Mouse (Mus musculus): Measurements from ENCODE around the gene Tmem39a. TPM values are rescaled to one million over a fixed set of nuclear protein-coding genes. Genes with fewer than 3 reads are reported as not detected.

Gene Tmem39a
- total and polyA plus RNA-seq, 3 experiments, result 38.1 to 352 (median 116) TPM

DNA sequence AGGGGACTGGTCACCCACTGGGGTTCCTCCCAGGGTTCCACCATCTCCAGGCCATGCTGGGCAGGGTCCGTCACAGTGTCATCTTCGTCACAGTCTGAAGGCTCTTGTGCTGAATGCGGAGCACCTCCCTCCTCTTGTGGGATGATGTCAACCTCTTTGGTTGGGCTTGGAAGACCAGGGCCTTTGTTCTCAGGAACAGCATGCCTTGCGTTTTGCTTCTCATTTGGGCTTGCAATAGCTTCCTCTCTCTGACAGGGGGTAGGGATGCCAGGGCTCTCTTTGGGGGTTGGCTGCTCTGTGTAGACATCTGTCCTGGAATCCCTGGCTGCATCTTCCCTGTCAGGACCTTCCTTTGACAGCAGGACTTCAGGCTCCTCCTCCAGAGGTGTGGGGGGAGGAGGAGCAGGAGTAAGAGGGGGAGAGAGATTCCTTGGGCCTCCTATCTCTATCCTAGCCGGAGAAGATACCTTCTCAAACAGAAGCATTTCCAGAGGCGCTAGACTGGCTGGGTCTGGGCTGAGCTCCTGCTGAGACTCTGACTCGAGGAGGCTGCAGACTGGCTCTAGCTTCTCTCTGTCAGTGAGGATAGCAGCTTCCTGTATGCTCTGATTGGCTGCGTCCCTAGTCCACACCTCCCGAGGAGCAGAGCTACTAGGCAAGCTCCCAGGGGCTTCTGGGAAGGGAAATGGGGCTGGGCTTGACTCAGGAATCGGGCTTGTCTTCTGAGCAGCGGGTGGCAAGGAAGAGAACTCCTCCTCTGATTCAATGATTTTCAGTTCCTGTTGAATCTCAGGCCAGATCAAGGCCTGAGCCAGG is 44.7 kb downstream of the Tmem39a start:
- Histone ChIP-seq H3K36me3 (ENCODE audit: control insufficient read depth in 1 of 2, insufficient read depth in 2 of 2, low read length in 2 of 2) (peaks cover 0 to 3% of the 10 kb centered on the region in 2 experiments; a peak in 1 of 4 replicates), H3K4me1 (ENCODE audit: control insufficient read depth in 1 of 2, insufficient read depth in 2 of 2, low read length in 2 of 2) (peaks cover 0 to 6% of the 10 kb centered on the region in 2 experiments; a peak in 1 of 4 replicates), H3K4me3 (ENCODE audit: control insufficient read depth in 1 of 2, insufficient read depth in 1 of 2, low read depth in 2 of 2, low read length in 2 of 2) (peak overlapping the region; percentile 51 to 67), H3K79me2 (ENCODE audit: control insufficient read depth, insufficient read depth, low read length, poor library complexity) (no peaks in the 10 kb centered on the region), H3K27ac (ENCODE audit: control insufficient read depth, low read depth, low read length) (no peak overlapping the region), H3K9me3 (replicated peaks; ENCODE audit: insufficient read depth, low read length) (no peaks in the 10 kb centered on the region), H3K9ac (ENCODE audit: control insufficient read depth, low read depth, low read length, poor library complexity, severe bottlenecking) (peak overlapping the region; percentile 50; the same call in 1 of the 2 replicates), H3K27me3 (ENCODE audit: control insufficient read depth in 1 of 2, insufficient read depth in 2 of 2, low read length in 2 of 2) (no peaks in the 10 kb centered on the region; a peak in 1 of 4 replicates)
- DNase-seq (ENCODE audit: low read depth, low spot score), result peak; percentile 79
- TF ChIP-seq TBP (IDR thresholded peaks at IDR 0.05; ENCODE audit: low read depth, low read length) (peak; percentile 49; the same call in 1 of the 2 replicates), HCFC1 (IDR thresholded peaks at IDR 0.05; ENCODE audit: low read depth, low read length) (0 out of 2 replicates have a peak, but pooled peaks have one; percentile 44), RCOR1 (IDR thresholded peaks at IDR 0.05; ENCODE audit: low read depth, low read length) (no peak; the same call in 1 of the 2 replicates), TCF12 (IDR thresholded peaks at IDR 0.05; ENCODE audit: low read depth, low read length) (peak; percentile 21; the same call in 1 of the 2 replicates), CHD2 (IDR thresholded peaks at IDR 0.05; ENCODE audit: low read length) (no peak), ELF1 (IDR thresholded peaks at IDR 0.05; ENCODE audit: low read depth, low read length) (peak; percentile 33; the same call in 1 of the 2 replicates), KAT2A (conservative IDR thresholded peaks at IDR 0.05; ENCODE audit: low read depth, low read length) (no peak), MYC (IDR thresholded peaks at IDR 0.05; ENCODE audit: low read depth, low read length) (no peak), POLR2AphosphoS5 (IDR thresholded peaks at IDR 0.05; ENCODE audit: borderline replicate concordance, low read depth, low read length) (no peak), TAL1 (IDR thresholded peaks at IDR 0.05; ENCODE audit: low read length) (no peak), NELFE (IDR thresholded peaks at IDR 0.05; ENCODE audit: low read depth, low read length) (peak; percentile 47), POLR2A (IDR thresholded peaks at IDR 0.05; ENCODE audit: control insufficient read depth in 1 of 2, insufficient read depth in 1 of 2, low read depth in 1 of 2, low read length in 2 of 2, poor library complexity in 1 of 2) (peak in 1 of 2 experiments; percentile 76; a peak in 2 of 4 replicates), USF1 (IDR thresholded peaks at IDR 0.05; ENCODE audit: low read depth, low read length) (no peak), E2F4 (IDR thresholded peaks at IDR 0.05; ENCODE audit: borderline replicate concordance, low read depth, low read length) (no peak), BHLHE40 (IDR thresholded peaks at IDR 0.05; ENCODE audit: borderline replicate concordance, low read depth, low read length) (no peak), ETS1 (IDR thresholded peaks at IDR 0.05; ENCODE audit: low read depth, low read length) (no peak), GATA1 (IDR thresholded peaks at IDR 0.05; ENCODE audit: low read depth, low read length) (no peak)

- Histone ChIP-seq H3K4me3 (ENCODE audit: control insufficient read depth in 1 of 2, insufficient read depth in 1 of 2, low read depth in 2 of 2, low read length in 2 of 2) (no peak overlapping the region), H3K9me3 (replicated peaks; ENCODE audit: insufficient read depth, low read length) (no peaks in the 10 kb centered on the region), H3K4me1 (ENCODE audit: control insufficient read depth in 1 of 2, insufficient read depth in 2 of 2, low read length in 2 of 2) (peaks cover 0 to 6% of the 10 kb centered on the region in 2 experiments; a peak in 1 of 4 replicates), H3K36me3 (ENCODE audit: control insufficient read depth in 1 of 2, insufficient read depth in 2 of 2, low read length in 2 of 2) (peaks cover 0 to 3% of the 10 kb centered on the region in 2 experiments; a peak in 1 of 4 replicates), H3K27me3 (ENCODE audit: control insufficient read depth in 1 of 2, insufficient read depth in 2 of 2, low read length in 2 of 2) (no peaks in the 10 kb centered on the region), H3K79me2 (ENCODE audit: control insufficient read depth, insufficient read depth, low read length, poor library complexity) (no peaks in the 10 kb centered on the region), H3K9ac (ENCODE audit: control insufficient read depth, low read depth, low read length, poor library complexity, severe bottlenecking) (no peak overlapping the region), H3K27ac (ENCODE audit: control insufficient read depth, low read depth, low read length) (no peak overlapping the region)
- DNase-seq (ENCODE audit: low read depth, low spot score), result no peak
- no peak for TF ChIP-seq MAFK (IDR thresholded peaks at IDR 0.05; ENCODE audit: borderline replicate concordance, low read depth, low read length)
- TF ChIP-seq POLR2A (IDR thresholded peaks at IDR 0.05; ENCODE audit: control insufficient read depth in 1 of 2, insufficient read depth in 1 of 2, low read depth in 1 of 2, low read length in 2 of 2, poor library complexity in 1 of 2), result no peak
- no peak for TF ChIP-seq GATA1 (IDR thresholded peaks at IDR 0.05; ENCODE audit: low read depth, low read length)
- TF ChIP-seq MYB (IDR thresholded peaks at IDR 0.05; ENCODE audit: low read depth, low read length), result no peak
- no peak for TF ChIP-seq POLR2AphosphoS5 (IDR thresholded peaks at IDR 0.05; ENCODE audit: borderline replicate concordance, low read depth, low read length)
- no peak for TF ChIP-seq NELFE (IDR thresholded peaks at IDR 0.05; ENCODE audit: low read depth, low read length)
These were observed 48.0 kb downstream of the Tmem39a start for GRCm38 (mm10) chr16:38606509-38606908.

Measured in MEL (cell line).